Mouse (Mus musculus) inflammation-experienced regulatory T-cells, adult 6 months (primary cell): ENCODE measurements around the gene Jph3. TPM values are rescaled to one million over a fixed set of nuclear protein-coding genes. Genes with fewer than 3 reads are reported as not detected.

ENCODE experiments used
- ATAC-seq: one replicate; pipeline ENCODE4 v1.8.0; 2017
- polyA plus RNA-seq, 3 experiments: library from polyadenylated mRNA; unstranded; fragments of 100-300 nt; shearing (Covaris generic); gene quantifications; one replicate each; pipeline ENCODE4 v1.2.1; 2017

Jph3 gene
- polyA plus RNA-seq, 3 experiments from 2014 or later: not detected

DNA sequence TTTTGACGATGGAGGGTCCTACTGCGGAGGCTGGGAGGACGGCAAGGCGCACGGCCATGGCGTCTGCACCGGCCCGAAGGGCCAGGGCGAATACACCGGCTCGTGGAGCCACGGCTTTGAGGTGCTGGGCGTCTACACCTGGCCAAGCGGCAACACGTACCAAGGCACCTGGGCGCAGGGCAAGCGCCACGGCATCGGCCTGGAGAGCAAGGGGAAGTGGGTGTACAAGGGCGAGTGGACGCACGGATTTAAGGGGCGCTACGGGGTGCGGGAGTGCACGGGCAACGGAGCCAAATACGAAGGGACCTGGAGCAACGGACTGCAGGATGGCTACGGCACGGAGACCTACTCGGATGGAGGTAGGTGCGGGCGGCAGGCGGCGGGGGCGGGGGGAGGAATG lies 1.2 kb downstream of the Jph3 start:
- ATAC-seq: no peak

DNA sequence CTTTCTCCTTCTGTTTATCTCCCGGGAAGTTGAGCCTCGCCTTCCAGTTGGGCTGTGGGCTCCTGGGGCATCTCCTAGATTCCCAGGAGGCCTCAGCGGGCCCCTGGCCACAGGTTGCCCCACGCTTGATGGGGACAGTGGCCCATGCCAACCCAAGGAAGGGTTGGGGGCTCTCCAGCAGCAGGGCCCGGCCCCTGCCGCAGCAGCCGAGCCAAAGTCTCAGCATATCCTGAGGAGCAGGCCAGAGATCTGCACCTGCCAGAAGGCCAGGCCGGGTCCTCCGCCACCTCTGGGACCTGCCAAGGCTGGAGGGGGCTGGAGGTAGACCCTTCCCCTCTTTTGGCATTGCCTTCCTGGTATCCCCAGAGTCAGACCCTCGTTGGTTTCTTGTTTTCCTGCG lies 1.6 kb downstream of the Jph3 start:
- no peak for ATAC-seq

DNA sequence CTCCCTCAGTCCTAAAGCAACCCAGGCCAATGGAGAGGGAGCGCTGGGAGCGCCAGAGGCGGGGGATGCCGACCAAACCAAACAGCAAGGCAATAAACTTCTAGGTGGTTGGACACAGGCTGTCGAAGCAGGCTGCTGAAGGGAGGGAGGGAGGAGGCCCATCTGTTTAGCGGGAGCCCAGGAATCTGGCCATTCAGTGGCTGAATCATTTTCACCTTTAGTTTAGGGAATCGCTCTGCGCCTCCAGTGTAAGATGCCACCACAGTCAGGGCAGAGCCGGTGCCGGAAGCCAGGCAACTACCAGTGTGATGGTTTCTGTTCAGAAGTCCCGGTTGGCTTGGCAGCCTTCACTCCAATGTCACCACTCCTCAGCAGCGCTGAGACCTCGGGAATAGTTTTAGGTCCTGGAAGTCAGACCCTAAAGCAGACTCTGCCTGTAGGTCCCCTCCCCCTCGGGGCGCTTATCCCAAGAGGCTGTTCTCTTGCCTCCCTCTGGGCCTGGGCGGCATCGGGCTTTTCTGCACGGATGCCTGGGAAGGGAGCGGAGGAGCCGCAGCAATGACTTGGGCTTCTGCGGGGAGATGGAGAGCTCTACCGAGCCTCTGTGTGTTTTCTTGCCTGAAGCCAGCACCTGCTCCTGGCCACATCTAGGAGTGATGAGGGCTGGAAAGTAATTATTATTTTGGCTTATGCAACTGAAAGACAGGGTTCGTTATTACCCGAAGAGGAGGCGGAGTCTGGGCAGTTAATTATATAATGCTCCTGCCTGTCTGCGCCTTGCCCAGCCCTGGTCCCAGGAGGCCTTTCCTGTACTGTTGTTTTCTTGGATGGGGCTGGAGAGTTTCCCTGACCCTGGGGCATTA lies 2.3 kb downstream of the Jph3 start:
- no peak for ATAC-seq

DNA sequence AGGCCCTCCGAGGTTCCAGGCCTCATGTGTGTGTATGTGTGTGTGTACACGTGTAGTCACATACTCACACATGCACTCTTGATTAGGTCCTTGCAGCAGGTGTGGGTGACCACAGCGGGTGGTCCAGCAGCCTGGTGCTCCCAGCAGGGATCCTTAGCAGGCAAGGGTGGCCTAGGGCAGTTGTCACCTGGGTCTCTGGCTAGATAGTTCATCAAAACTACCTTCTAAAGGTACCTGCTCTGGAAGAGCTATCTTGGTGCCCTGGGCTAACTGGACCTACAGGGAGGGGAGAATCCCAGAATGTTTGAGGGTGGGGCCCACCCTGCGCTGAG lies 2.9 kb downstream of the Jph3 start:
- ATAC-seq: no peak

DNA sequence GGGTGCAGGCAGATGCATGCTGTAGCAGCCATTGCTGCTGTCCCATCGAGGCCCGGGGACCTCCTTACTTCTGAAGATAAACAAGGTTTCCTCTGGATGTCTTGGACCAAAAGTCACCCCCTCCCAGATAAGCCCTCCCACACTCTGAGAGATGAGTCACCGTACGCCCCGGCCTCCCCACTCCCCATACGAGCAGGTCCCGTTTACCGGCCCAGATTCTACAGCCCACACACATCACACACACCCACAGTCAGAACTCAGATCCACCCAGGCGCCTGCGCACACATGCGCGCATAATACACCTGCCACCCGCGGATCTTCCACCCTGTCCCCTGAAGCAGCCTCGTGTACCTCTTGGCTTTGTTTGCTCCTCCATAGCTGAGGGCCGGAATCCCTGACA lies 4.8 kb downstream of the Jph3 start:
- ATAC-seq: no peak

DNA sequence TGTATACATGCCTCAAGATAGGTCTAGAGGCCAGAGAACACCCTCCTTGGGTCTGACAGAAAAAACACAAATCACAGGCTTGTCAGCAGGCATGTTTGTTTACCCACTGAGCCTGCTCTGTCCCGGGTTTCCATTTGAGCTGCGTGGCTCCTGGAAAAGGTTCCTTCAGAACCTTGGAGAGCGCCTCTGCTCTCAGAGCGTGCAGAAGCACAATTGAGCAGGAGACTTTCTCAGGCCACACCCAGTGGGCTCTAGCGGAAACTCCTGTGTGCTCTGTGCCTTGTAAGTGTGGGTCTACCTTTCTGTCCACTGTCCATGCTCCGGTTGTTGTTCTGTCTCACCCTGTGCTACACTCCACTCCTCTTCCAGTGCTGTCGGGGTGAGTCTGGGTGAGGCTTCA lies 6.8 kb downstream of the Jph3 start:
- ATAC-seq: no peak

DNA sequence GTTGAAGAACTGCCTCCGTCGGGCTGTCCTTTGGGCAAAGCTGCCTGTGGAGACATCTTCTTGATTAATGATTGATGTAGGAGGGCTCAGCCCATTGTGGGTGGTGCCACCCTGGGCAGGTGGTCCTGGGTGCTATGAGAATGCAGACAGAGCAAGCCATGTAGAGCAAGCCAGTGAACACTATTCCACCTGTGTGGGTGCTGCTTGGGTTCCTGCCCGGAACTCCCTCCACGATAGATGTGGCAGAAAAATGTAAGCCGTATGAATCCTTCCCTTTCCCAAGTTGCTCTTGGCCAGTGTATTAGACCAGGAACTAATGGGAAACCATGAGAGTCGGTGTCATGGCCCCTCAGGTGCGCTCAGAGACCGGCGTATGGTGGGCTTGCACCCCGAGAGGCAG lies 11.3 kb downstream of the Jph3 start:
- ATAC-seq: no peak

DNA sequence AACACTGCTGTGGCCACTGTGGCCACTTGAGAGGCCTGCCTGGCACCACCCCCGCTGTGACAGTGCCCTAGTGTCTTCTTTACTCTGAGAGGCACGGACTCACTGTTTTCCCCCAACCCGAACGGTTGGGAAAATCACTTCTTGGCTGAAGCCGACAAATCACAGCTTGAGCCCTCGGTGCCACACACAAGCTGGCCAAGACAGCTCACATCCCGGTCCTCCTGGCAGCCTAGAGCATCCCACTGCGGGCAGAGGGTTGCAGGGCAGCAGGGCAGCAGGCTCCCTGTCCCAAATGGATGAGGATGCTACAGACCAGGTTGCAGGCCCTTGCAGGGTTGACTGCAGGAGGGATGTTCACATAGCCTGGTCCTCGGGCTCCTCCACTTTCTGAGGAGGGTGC lies 20.1 kb downstream of the Jph3 start:
- no peak for ATAC-seq

DNA sequence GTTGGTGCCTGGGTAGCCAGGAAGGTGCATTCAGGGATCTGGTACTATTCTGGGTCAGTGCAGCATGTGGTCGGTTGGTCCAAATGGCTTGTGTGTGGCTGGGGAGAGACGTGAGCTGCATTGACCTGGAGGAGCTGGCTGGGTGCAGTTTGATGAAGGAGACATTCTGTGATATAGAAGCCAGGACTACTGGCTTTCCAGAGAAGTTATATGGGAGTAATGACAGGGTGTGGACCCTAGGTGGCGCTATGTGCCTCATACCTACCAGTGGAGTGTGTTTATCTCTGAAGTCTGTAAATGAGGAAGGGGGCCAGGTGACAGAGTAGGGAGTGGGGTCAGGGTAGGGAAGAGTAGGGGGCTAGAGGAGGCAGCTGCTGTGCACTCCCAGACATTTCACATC lies 21.1 kb downstream of the Jph3 start:
- no peak for ATAC-seq

DNA sequence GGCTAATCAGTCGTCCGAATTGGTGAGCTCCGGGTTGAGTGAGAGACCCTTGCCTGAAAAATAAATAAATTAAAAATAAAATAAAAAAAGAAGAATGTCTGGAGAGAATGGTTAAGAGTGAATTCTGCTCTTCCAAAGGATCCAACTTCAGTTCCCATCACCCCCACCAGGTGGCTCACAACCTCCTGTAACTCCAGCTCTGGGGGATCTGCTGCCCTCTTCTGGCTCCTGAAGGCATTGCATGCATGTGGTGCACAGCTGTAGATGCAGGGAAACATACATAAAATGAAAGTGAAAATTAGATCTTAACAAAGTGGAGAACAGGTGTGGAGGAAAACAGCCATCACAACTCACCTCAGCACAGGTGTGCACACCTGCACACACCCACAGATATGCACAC lies 22.0 kb downstream of the Jph3 start:
- no peak for ATAC-seq

DNA sequence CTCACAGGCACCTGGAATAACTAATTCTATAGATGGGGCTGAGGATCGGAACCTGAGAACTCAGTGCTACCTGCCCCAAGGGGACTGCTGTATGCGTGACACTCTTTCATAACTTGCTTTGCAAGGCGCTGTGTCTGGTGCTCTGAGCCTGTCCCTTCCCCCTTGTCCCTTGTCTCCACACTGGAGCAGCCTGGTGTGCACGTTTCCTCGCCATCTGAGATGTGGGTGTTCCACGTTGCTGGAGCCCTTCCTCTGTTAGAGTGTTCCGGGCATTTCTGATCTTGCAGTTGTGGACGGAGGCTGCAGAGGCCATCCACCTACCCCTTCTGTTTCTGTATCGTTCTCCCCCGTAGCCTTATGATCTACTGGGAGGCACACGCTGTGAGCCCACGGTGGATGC lies 29.0 kb downstream of the Jph3 start:
- ATAC-seq: no peak

DNA sequence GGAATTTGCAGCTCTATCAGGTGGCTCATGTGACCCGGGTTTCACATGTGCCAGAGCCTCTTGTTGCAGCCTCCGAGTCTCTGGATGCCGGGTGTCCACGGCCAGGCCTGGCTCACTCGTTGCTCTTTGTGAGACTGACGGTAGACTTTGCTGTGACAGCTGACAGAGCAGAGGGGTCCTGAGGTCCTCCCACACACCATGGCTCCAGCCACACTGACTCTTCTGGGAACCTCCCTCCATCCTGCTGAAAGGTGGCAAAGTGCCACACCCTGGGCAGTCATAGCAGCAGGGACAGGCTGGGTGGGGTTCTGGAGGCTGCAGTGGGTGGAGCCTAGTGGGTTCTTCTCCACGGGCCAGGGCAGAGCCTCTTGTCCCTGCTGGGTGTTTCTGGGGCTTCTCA lies 31.1 kb downstream of the Jph3 start:
- ATAC-seq: no peak

DNA sequence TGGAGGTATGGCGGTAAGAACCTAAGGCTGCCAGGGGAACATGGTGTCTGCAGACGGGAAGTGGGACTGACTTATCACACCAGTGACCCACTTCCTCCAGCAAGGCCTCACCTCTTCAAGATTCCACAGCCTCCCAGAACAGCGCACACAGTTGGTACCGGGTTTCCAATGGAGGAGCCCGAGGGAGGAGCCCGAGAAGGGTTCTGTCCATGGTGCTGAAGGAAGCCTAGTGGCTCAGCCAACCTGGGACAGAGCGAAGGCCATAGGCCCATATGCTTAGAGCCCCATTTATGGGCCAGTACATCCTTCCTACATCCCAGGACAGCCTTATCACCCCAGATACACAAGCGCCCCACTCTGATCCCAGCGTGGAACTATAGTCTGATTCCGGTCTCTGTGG lies 32.1 kb downstream of the Jph3 start:
- no peak for ATAC-seq

DNA sequence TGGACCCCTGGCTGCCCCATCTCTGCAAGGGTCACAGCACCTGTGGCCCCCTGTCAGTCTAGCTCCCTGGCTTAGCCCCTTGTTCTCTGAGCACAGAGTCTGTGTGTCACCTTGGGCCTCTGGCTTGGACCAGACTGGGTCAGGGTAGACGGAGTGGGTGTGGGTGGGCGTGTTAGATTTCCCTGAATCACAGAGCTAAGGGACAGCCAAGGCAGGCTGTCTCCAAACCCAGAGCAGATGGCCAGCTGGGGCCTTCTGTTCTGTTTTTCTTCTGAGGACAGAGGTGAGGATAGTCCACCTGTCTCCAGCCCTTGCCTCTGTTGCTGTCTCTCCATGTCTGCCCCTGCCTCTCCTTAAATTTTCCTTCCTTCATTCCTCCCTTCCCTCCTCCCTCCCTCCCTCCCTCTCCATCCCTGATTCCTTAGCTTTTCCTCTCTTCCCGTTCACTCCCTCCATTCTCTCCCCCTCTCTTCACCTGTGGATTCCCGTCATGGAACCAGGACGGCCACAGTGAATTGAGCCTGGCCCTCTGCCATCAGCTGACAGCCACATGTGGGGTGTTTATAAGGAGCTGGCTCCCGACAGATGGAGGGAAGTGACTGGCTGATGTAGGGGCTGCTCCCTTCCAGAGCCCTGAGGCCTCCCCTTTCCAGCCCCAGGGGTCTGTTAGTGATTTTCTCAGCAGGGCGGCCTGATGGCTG lies 33.7 kb downstream of the Jph3 start:
- ATAC-seq: no peak

DNA sequence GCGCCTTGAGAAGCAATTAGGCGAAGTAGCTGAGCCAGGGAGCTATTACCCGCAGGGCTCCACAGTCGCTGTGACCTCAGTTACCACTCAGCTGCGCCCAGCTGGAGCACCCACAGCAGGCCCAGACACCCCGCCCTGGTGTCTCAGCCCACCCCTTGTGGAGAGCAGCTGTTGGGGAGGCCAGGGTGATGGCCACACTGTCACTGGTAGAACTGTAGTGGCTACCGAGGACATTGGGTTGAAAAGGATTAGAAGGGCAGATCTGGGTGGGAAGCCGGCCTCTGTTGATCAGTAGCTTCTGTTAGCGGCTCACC lies 34.2 kb downstream of the Jph3 start:
- no peak for ATAC-seq

DNA sequence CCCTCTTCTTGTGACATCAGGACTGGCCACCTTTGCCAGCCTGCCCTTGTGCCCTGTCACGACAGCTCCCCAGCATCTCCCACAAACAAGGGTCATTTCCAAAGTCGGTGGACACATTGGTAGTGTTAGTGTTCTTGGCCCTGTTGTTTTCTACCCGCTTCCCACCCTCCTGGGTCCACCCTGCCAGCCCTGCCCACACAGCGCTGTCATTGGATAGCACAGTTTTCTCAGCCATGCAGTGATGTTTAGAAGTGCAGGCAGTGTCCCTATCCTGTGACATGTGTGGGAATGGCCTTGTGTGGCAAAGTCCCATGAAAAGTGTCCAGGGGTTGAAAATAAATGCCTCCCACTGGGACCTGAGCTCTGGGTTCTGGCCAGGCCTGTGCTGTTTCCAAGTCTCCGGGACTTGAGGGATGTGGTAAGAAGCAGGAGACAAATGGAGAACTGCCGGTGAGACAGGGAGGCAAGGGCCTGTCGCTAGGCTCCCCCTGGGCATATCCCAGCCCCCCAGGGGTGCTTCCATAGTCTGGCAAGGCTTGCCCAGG lies 36.2 kb downstream of the Jph3 start:
- no peak for ATAC-seq

DNA sequence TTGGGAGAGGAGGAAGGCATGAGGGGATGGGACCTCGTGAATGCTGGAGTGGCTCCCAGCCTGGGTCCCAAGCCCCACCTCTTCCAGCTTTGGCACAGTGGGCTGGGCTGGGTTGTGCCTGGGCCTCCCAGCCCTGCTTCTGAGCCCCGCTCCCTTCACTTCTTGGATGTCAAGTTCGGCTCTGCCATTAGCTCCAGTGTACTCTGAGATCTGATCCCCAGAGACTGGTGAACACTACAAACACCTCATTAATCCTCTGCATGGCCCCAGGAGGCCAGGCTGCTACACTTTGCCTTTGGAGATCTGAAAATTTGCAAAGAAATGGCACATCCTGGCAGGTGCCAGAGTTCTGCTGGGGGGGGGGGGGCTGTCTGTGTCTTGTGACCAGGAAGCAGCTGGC lies 39.7 kb downstream of the Jph3 start:
- ATAC-seq: no peak

DNA sequence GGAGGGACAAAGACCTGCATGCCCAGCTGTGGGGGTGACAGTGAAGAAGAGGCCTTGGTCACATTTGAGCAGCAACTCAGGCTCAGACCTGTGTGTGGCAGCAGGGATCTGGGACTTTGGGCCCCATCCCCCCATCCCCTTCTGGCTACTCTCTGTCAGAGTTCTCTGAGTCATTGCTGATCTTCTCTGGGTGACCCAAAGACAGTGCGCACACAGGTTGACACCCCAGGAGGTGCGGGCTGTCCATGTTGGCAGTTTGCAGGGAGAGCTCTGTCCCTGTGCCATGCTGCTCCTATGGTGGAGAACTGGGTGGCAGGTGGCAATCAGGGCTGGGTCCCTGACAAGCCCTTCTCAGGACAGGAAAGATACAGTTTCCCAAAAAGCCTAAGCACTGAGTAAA lies 40.2 kb downstream of the Jph3 start:
- no peak for ATAC-seq

DNA sequence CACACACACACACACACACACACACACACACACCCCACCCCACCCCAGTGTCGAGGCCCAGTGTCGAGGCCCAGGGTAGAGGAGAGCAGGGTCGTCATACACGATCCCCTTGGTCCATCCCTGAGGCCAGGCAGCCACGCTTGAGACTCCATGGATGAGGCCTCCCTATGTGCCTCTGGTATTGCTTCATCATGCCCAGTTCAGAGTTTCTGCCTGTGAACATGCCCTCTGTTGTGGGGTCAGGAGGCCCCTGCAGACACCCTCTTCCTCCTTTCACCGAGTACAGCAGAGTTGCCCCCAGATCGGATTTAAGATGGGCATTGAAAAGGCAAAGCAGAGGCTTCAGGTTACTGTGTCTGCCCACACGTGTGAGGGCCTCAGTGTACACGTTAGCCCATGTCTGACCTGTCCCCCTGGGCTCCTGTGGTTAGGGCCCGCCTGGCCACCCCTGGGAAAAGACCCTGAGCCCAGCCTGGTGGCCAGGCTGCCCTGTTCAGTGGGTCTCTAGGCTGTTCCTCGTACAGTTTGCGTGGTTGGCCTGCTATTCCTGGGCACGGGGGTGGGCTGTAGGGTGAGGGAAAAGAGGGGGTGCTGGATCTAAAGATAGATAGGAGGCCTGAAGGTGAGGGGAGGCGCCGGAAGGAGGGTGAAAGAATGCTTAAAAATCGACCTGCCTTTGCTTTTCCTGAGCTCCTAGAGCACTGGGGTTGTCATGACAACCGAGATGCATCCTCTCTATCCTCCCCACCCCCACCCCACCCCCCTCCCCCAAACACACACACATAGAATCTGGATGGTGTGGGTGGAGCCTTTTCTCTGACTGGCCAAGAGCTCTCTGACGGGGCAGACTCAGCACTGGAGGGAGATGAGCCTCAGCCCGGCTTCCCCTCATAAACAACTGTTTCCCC lies 41.7 kb downstream of the Jph3 start:
- no peak for ATAC-seq

DNA sequence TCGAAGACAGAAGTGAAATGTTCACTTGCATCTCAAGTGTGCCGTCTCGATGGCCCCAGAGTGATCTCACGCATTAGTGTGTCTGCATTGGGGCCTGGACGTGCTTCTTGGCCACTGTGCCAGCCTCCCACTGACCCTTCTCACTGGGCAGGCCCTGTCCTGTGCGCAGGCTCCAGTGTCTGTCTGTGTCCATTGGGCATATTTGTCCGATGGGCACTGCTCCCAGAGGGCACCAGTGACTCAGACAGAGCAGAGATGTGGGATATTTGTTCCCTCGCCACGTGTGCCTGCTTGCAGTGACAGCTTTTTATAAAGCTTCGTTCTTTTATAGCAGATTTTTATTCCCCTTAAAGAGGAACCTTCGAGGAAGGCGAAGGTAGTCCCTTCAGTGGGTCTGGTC lies 44.5 kb downstream of the Jph3 start:
- ATAC-seq: no peak

DNA sequence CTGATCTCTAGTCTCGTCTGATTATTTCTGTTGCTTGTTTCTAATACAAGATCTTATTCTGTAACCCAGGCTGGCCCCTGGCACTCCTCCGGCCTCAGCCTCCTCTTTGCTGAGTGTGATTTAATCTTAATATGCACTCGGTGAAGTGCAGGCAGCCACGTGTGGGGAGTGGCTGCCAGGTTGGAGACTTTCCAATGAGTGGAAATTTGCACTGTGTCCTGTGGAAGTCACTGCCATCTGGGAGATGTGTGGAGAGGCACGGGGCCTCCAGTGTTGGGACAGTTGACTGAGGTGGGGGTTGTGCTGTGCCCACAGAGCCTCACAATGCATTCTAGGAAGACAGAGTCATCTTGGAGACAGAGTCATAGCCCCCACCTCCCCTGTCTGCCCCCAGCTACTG lies 53.1 kb downstream of the Jph3 start:
- ATAC-seq: no peak

DNA sequence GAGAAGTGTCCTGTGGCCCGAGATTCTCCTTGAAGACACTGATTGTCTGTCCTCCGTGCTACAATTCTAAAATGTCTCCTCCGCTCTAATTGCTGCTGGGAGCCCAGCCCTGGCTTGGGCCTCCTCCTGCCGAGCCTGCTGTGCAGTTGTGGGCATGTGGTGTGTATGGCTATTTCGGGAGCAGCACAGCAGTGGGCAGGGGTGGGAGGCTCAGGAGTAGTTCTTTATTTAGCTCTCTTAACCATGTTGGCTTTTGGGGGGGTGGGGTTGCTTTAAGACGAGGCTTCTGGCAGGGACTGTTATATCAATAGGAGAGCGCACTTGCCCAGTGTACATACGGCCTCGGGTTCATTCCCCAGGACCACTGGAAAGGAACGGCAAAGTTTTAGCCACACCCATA lies 57.1 kb downstream of the Jph3 start:
- ATAC-seq: no peak

DNA sequence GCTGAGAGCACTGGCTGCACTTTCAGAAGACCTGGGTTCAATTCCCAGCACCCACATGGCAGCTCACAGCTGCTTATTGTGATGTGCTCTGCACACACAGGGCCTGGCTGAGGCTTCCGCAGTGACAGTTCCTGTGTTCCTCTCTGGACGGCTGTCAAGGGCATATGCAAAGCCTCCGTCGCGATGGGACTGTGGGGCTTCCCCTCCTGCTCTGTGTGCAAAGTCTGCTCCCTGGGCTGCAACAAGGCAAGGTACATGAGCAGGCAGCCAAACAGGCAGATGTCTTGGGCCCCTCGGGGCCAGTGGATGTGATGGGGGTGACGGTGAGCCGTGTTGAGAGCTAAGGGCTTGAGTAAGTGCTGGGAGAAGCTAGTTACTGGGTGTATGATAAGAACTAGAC lies 59.4 kb downstream of the Jph3 start:
- no peak for ATAC-seq

DNA sequence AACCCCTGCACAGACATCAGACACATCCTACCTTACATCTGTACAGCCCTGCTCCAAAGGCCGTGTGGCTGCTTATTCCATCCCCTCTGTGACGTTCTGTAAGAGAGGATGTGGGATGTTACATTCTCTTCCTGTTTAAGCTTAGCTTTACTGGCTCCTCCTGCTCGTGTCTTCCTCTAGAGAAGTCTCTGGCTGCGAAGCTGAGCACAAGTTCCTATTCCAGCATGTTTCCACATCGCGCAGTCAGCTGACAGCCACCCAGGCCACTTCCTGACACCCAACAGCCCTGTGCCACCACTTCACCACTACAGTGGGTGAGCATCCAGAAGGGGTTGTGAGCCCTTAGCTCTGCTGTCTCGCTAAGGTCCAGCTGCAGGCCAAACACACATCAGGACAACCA lies 62.7 kb downstream of the Jph3 start:
- no peak for ATAC-seq
